Mouse (Mus musculus) left cerebral cortex, adult 2 months (tissue): ENCODE data around the gene Vmn1r172. TPM values are rescaled to one million over a fixed set of nuclear protein-coding genes. Genes with fewer than 3 reads are reported as not detected.
"Not testable (repeated sequence)": the region's sequence is repeated elsewhere in the genome, so short reads cannot be mapped to it uniquely, and the experiment has no call there.

Source experiments
- DNase-seq, 2 experiments: peaks; one replicate each; pipeline ENCODE4 v3.0.0; 2021 to 2022; ENCODE audit warnings: low spot score in 2 of 2, mixed read lengths in 1 of 2; ENCODE audit errors: extremely low spot score in 1 of 2
- H3K27ac ChIP-seq: fragments of 200-600 bp; 2 replicates; pipeline ENCODE4 v1.8.1; 2022
- H3K4me3 ChIP-seq: fragments of 200-600 bp; 2 replicates; pipeline ENCODE4 v1.8.1; 2022
- CTCF ChIP-seq: fragments of 200-600 bp; IDR thresholded peaks from 2 replicates; pipeline ENCODE4 v1.8.1; 2022; ENCODE audit warnings: antibody characterized with exemption, mild to moderate bottlenecking, moderate library complexity
- intact Hi-C: fragments of 180-260 bp; cut with DNase I; formaldehyde crosslinking; loops from one replicate; pipeline ENCODE4 v1.15.1; 2025
- long read RNA-seq, 2 experiments: library from polyadenylated mRNA; stranded (forward); transcript quantifications; one replicate each; pipeline ENCODE4 v2.0.0; 2021; ENCODE audit warnings: borderline mapping rate in 2 of 2
- total RNA-seq, 2 experiments: library from RNA; stranded (reverse); gene quantifications; 2 replicates each; pipeline ENCODE4 v1.2.3; 2021

Vmn1r172 gene
- total RNA-seq, result not detected
- long read RNA-seq, experiment 1, result 0 reads
- long read RNA-seq, experiment 2, result 0 reads

GRCm38 (mm10) chr7:23658016-23658415 is at the start of gene Vmn1r172:
TSS of gene Vmn1r172 (plus strand) at chr7:23658316.
- no peak for TF ChIP-seq CTCF
- no peak within 1 kb of the TSS for H3K4me3 ChIP-seq

GRCm38 (mm10) chr7:23630422-23630821 is 27.7 kb upstream of the Vmn1r172 start, which contains the start of gene Vmn1r171:
TSS of gene Vmn1r171 (plus strand) at chr7:23630722.
- H3K27ac ChIP-seq, result no peak within 1 kb of the TSS
- intact Hi-C loops, result no loop called here
- H3K4me3 ChIP-seq, result no peak within 1 kb of the TSS
- no peak for DNase-seq
- TF ChIP-seq CTCF, result no peak

More at GRCm38 (mm10) chr7:23658016-23658415, at the start of gene Vmn1r172:
- H3K27ac ChIP-seq, result no peak within 1 kb of the TSS
- DNase-seq, result no peak
- intact Hi-C loops, result no loop called here

- intact Hi-C loops, DNase-seq, H3K4me3 ChIP-seq, H3K27ac ChIP-seq: not testable (repeated sequence)
Observed at GRCm38 (mm10) chr7:23700403-23700802, 42.3 kb downstream of the Vmn1r172 start, which contains the start of gene Vmn1r173. TSS of gene Vmn1r173 (plus strand) at chr7:23700703.

Other genes starting within 250 kb of the Vmn1r172 start
- not detected for gene Vmn1r167, start 151.1 kb upstream of the Vmn1r172 start, total RNA-seq
- gene Vmn1r168, start 118.6 kb upstream of the Vmn1r172 start, total RNA-seq, result not detected
- gene Vmn1r169, start 82.8 kb upstream of the Vmn1r172 start, total RNA-seq, result not detected
- not detected for gene Vmn1r170, start 52.1 kb upstream of the Vmn1r172 start, total RNA-seq
- gene Vmn1r171, start 27.6 kb upstream of the Vmn1r172 start, total RNA-seq, result not detected
- not detected for gene Vmn1r173, start 42.4 kb downstream of the Vmn1r172 start, total RNA-seq
- gene Vmn1r174, start 94.0 kb downstream of the Vmn1r172 start, total RNA-seq, result not detected
- not detected for gene Vmn1r175, start 152.3 kb downstream of the Vmn1r172 start, total RNA-seq
- gene Vmn1r176, start 179.1 kb downstream of the Vmn1r172 start, total RNA-seq, result not detected
- not detected for gene Vmn1r177, start 208.1 kb downstream of the Vmn1r172 start, total RNA-seq
- not detected for gene Vmn1r178, start 233.7 kb downstream of the Vmn1r172 start, total RNA-seq